Mouse (Mus musculus) limb, embryonic 11.5 days (tissue): ENCODE data around the gene 4921504E06Rik. TPM values are rescaled to one million over a fixed set of nuclear protein-coding genes. Genes with fewer than 3 reads are reported as not detected.

Experiments used
- ATAC-seq: fragments of 200-750 bp; cut with Nextera tagmentation; 2 replicates; pipeline ENCODE4 v1.8.0; 2017; ENCODE audit warnings: low read depth; ENCODE audit not compliant: insufficient number of reproducible peaks, low FRiP score, low TSS enrichment
- DNase-seq: peaks from one replicate; pipeline ENCODE4 v3.0.0-alpha.2; 2015; ENCODE audit warnings: low spot score
- H3K27ac ChIP-seq: fragments of 300-500 bp; sonication (generic); replicated peaks from 2 replicates; pipeline ENCODE4 v1.5.1; 2014; ENCODE audit warnings: low read depth, mild to moderate bottlenecking, low read length
- H3K27me3 ChIP-seq: fragments of 300-500 bp; sonication (generic); 2 replicates; pipeline ENCODE4 v1.6.1; 2014; ENCODE audit warnings: mild to moderate bottlenecking, low read length, mixed read lengths; ENCODE audit not compliant: control insufficient read depth, insufficient read depth
- H3K36me3 ChIP-seq: fragments of 300-500 bp; sonication (generic); 2 replicates; pipeline ENCODE4 v1.6.1; 2014; ENCODE audit warnings: mild to moderate bottlenecking, low read length, moderate library complexity, mixed read lengths; ENCODE audit not compliant: control insufficient read depth, insufficient read depth
- H3K4me1 ChIP-seq: fragments of 300-500 bp; sonication (generic); 2 replicates; pipeline ENCODE4 v1.6.1; 2014; ENCODE audit warnings: low read length, mixed read lengths; ENCODE audit not compliant: control insufficient read depth, insufficient read depth
- H3K4me2 ChIP-seq: fragments of 300-500 bp; sonication (generic); 2 replicates; pipeline ENCODE4 v1.6.1; 2014; ENCODE audit warnings: low read depth, mild to moderate bottlenecking, moderate library complexity; ENCODE audit not compliant: severe bottlenecking
- H3K4me3 ChIP-seq: fragments of 300-500 bp; sonication (generic); 2 replicates; pipeline ENCODE4 v1.5.1; 2014; ENCODE audit warnings: low read depth, low read length
- H3K9ac ChIP-seq: fragments of 300-500 bp; sonication (generic); 2 replicates; pipeline ENCODE4 v1.6.1; 2014; ENCODE audit warnings: mild to moderate bottlenecking, low read length
- H3K9me3 ChIP-seq: fragments of 300-500 bp; sonication (generic); 2 replicates; pipeline ENCODE4 v1.6.1; 2016; ENCODE audit warnings: low read length; ENCODE audit not compliant: control insufficient read depth
- WGBS: fragments of 180-500 bp; shearing (Covaris S2); extraction: QIAGEN DNeasy Blood & Tissue Kit; methylation state at CpG from one replicate; pipeline ENCODE4 v1.1.7; 2014; 5-methylcytosine and 5-hydroxymethylcytosine counted together
- polyA plus RNA-seq: library from polyadenylated mRNA; unstranded; fragments of >200 nt; fragmentation: Nextera tagmentation; extraction: Ambion mirVana; gene quantifications from 2 replicates; pipeline ENCODE4 v1.2.1, GENCODE M21; 2014

Gene 4921504E06Rik
- polyA plus RNA-seq, 1 experiment from 2014 or later, result not detected

- no peaks in the 10 kb centered on the region for H3K27me3 ChIP-seq
These were observed 25.5 kb upstream of the 4921504E06Rik start for GRCm38 (mm10) chr2:19579180-19579579.

GRCm38 (mm10) chr2:19562114-19562829 is 8.6 kb upstream of the 4921504E06Rik start:
- no peak overlapping the region for H3K4me3 ChIP-seq
- no peak overlapping the region for H3K27ac ChIP-seq
- ATAC-seq, result no peak
- H3K27me3 ChIP-seq, result no peaks in the 10 kb centered on the region
- WGBS, result 89% methylated on average over 5 of the region's 5 CpGs
- H3K4me1 ChIP-seq, result no peaks in the 10 kb centered on the region
- no peak overlapping the region for H3K9ac ChIP-seq
- H3K4me2 ChIP-seq, result no peak overlapping the region
- H3K9me3 ChIP-seq, result no peaks in the 10 kb centered on the region
- H3K36me3 ChIP-seq, result no peaks in the 10 kb centered on the region
- DNase-seq, result no peak

More at GRCm38 (mm10) chr2:19579180-19579579, 25.5 kb upstream of the 4921504E06Rik start:
- Histone ChIP-seq H3K27ac (no peak overlapping the region), H3K4me1 (no peaks in the 10 kb centered on the region), H3K4me3 (no peak overlapping the region), H3K4me2 (no peak overlapping the region), H3K9ac (no peak overlapping the region), H3K9me3 (no peaks in the 10 kb centered on the region), H3K36me3 (no peaks in the 10 kb centered on the region)
- no peak for DNase-seq
- 85% methylated on average over 6 of the region's 6 CpGs for WGBS
- no peak for ATAC-seq

- ATAC-seq (no peak), DNase-seq (no peak)
- WGBS, result 68% methylated on average over 2 of the region's 2 CpGs
- Histone ChIP-seq H3K36me3 (no peaks in the 10 kb centered on the region), H3K9me3 (no peaks in the 10 kb centered on the region), H3K4me1 (peaks cover 3% of the 10 kb centered on the region; the same call in 1 of the 2 replicates), H3K27ac (no peak overlapping the region), H3K9ac (no peak overlapping the region), H3K4me3 (no peak overlapping the region), H3K27me3 (no peaks in the 10 kb centered on the region), H3K4me2 (no peak overlapping the region)
These were observed 6.9 kb upstream of the 4921504E06Rik start for GRCm38 (mm10) chr2:19560654-19561053.

- Histone ChIP-seq H3K4me2 (no peak overlapping the region), H3K27me3 (no peaks in the 10 kb centered on the region), H3K4me3 (no peak overlapping the region), H3K4me1 (peaks cover 4% of the 10 kb centered on the region; the same call in 1 of the 2 replicates), H3K27ac (no peak overlapping the region), H3K36me3 (no peaks in the 10 kb centered on the region), H3K9me3 (no peaks in the 10 kb centered on the region), H3K9ac (no peak overlapping the region)
- no peak for ATAC-seq
- 76% methylated on average over 4 of the region's 4 CpGs for WGBS
- no peak for DNase-seq
These were observed 6.4 kb upstream of the 4921504E06Rik start for GRCm38 (mm10) chr2:19560071-19560470.

DNA sequence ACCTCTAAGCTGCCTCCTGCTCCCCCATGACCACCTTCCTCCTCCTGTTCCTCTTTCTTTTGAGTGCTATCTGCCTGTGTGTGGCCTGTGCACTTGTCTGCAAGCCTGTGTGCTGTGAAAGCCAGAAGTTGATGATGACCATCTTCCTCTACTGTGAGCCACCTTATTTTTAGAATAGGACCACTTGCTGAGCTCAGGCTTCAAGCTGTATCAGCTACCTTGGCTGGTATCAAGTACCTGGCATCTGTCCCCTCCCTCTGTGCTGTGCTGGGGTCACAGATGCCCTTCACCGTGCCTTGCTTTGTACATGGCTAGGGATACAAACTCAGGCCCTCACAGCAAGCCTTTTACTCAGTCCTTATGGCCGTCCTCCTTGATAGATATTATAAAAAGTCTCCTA is 2.3 kb downstream of the 4921504E06Rik start:
- Histone ChIP-seq H3K4me3 (no peak overlapping the region), H3K27me3 (no peaks in the 10 kb centered on the region), H3K9me3 (no peaks in the 10 kb centered on the region), H3K27ac (no peak overlapping the region), H3K4me2 (no peak overlapping the region), H3K4me1 (peaks cover 9% of the 10 kb centered on the region), H3K36me3 (no peaks in the 10 kb centered on the region), H3K9ac (no peak overlapping the region)
- 81% methylated on average over 2 of the region's 2 CpGs for WGBS
- ATAC-seq (no peak), DNase-seq (no peak)

GRCm38 (mm10) chr2:19540906-19541305 is 12.8 kb downstream of the 4921504E06Rik start:
- ATAC-seq (no peak), DNase-seq (no peak)
- Histone ChIP-seq H3K4me1 (no peaks in the 10 kb centered on the region), H3K27me3 (no peaks in the 10 kb centered on the region), H3K36me3 (no peaks in the 10 kb centered on the region), H3K27ac (no peak overlapping the region), H3K9me3 (no peaks in the 10 kb centered on the region), H3K4me2 (no peak overlapping the region), H3K9ac (no peak overlapping the region), H3K4me3 (no peak overlapping the region)
- 71% methylated on average over 1 of the region's 1 CpGs for WGBS

DNA sequence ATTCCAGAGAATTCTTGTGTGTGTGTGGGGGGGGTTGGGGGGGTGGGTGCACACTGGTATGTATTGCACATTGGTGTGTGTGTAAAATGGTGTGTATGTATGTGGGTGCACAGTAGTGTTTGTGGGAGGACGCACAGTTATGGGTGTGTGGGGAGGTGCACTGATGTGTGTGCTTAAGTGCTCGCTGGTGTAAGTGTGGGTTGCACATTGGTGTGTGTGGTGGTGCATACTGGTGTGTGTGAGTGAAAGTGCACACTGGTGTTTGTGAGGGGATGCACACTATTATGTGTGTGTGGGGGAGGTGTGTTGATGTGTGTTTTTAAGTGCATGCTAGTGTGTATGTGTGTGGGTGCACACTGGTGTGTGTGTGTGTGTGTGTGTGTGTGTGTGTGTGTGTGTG is 24.3 kb downstream of the 4921504E06Rik start:
- WGBS, result 80% methylated on average over 2 of the region's 2 CpGs
- Histone ChIP-seq H3K36me3 (no peaks in the 10 kb centered on the region), H3K4me3 (no peak overlapping the region), H3K9me3 (no peaks in the 10 kb centered on the region), H3K27ac (no peak overlapping the region), H3K4me1 (no peaks in the 10 kb centered on the region), H3K4me2 (no peak overlapping the region), H3K9ac (no peak overlapping the region), H3K27me3 (no peaks in the 10 kb centered on the region)
- no peak for DNase-seq
- ATAC-seq, result no peak

GRCm38 (mm10) chr2:19528797-19529196 is 24.9 kb downstream of the 4921504E06Rik start:
- ATAC-seq (no peak), DNase-seq (peak; percentile 60)
- Histone ChIP-seq H3K9ac (no peak overlapping the region), H3K36me3 (no peaks in the 10 kb centered on the region), H3K27ac (no peak overlapping the region), H3K4me1 (no peaks in the 10 kb centered on the region), H3K4me3 (no peak overlapping the region), H3K27me3 (no peaks in the 10 kb centered on the region), H3K9me3 (no peaks in the 10 kb centered on the region), H3K4me2 (no peak overlapping the region)
- 3% methylated on average over 1 of the region's 1 CpGs for WGBS

- DNase-seq, result no peak
- H3K36me3 ChIP-seq, result no peaks in the 10 kb centered on the region
- H3K4me1 ChIP-seq, result no peaks in the 10 kb centered on the region
- no peak overlapping the region for H3K27ac ChIP-seq
- WGBS, result 74% methylated on average over 5 of the region's 5 CpGs
- no peaks in the 10 kb centered on the region for H3K9me3 ChIP-seq
- no peak overlapping the region for H3K4me3 ChIP-seq
- no peak for ATAC-seq
- no peak overlapping the region for H3K9ac ChIP-seq
- no peaks in the 10 kb centered on the region for H3K27me3 ChIP-seq
- H3K4me2 ChIP-seq, result no peak overlapping the region
These were observed 29.6 kb downstream of the 4921504E06Rik start for GRCm38 (mm10) chr2:19524071-19524470.
